Mouse (Mus musculus) lung, embryonic 14.5 days (tissue): ENCODE data around the gene Sh3tc1. TPM values are rescaled to one million over a fixed set of nuclear protein-coding genes. Genes with fewer than 3 reads are reported as not detected.

Experiments
- ATAC-seq: fragments of 200-750 bp; cut with Nextera tagmentation; 2 replicates; pipeline ENCODE4 v1.8.0; 2017; ENCODE audit warnings: mild to moderate bottlenecking, moderate TSS enrichment, moderate library complexity; ENCODE audit not compliant: insufficient read depth
- DNase-seq: peaks from one replicate; pipeline ENCODE4 v3.0.0-alpha.2; 2015
- H3K27ac ChIP-seq: fragments of 300-500 bp; sonication (generic); 2 replicates; pipeline ENCODE4 v1.5.1; 2014; ENCODE audit warnings: low read depth, mild to moderate bottlenecking, moderate library complexity
- H3K27me3 ChIP-seq: fragments of 300-500 bp; sonication (generic); 2 replicates; pipeline ENCODE4 v1.6.1; 2014; ENCODE audit warnings: low read length, control low read depth; ENCODE audit not compliant: insufficient read depth
- H3K36me3 ChIP-seq: fragments of 300-500 bp; sonication (generic); 2 replicates; pipeline ENCODE4 v1.6.1; 2014; ENCODE audit warnings: control low read depth; ENCODE audit not compliant: insufficient read depth
- H3K4me1 ChIP-seq: fragments of 300-500 bp; sonication (generic); 2 replicates; pipeline ENCODE4 v1.6.1; 2014; ENCODE audit warnings: antibody characterized with exemption, control low read depth; ENCODE audit not compliant: insufficient read depth
- H3K4me2 ChIP-seq: fragments of 300-500 bp; sonication (generic); 2 replicates; pipeline ENCODE4 v1.6.1; 2014; ENCODE audit warnings: mild to moderate bottlenecking
- H3K4me3 ChIP-seq: fragments of 300-500 bp; sonication (generic); 2 replicates; pipeline ENCODE4 v1.5.1; 2014; ENCODE audit warnings: low read depth, low read length
- H3K9ac ChIP-seq: fragments of 300-500 bp; sonication (generic); 2 replicates; pipeline ENCODE4 v1.6.1; 2014
- H3K9me3 ChIP-seq: fragments of 300-500 bp; sonication (generic); 2 replicates; pipeline ENCODE4 v1.6.1; 2016; ENCODE audit warnings: low read depth, low read length, control low read depth
- CTCF ChIP-seq: IDR thresholded peaks from 2 replicates; pipeline ENCODE4 v1.5.1; 2016; ENCODE audit warnings: antibody characterized with exemption, low read depth
- WGBS: fragments of 180-500 bp; shearing (Covaris S2); extraction: QIAGEN DNeasy Blood & Tissue Kit; methylation state at CpG from one replicate; pipeline ENCODE4 v1.1.7; 2014; 5-methylcytosine and 5-hydroxymethylcytosine counted together
- polyA plus RNA-seq: library from polyadenylated mRNA; unstranded; fragments of >200 nt; fragmentation: Nextera tagmentation; extraction: Ambion mirVana; gene quantifications from 2 replicates; pipeline ENCODE4 v1.2.1, GENCODE M21; 2014

Gene Sh3tc1
- 8.7 and 10.6 TPM in 2 replicates for polyA plus RNA-seq

DNA sequence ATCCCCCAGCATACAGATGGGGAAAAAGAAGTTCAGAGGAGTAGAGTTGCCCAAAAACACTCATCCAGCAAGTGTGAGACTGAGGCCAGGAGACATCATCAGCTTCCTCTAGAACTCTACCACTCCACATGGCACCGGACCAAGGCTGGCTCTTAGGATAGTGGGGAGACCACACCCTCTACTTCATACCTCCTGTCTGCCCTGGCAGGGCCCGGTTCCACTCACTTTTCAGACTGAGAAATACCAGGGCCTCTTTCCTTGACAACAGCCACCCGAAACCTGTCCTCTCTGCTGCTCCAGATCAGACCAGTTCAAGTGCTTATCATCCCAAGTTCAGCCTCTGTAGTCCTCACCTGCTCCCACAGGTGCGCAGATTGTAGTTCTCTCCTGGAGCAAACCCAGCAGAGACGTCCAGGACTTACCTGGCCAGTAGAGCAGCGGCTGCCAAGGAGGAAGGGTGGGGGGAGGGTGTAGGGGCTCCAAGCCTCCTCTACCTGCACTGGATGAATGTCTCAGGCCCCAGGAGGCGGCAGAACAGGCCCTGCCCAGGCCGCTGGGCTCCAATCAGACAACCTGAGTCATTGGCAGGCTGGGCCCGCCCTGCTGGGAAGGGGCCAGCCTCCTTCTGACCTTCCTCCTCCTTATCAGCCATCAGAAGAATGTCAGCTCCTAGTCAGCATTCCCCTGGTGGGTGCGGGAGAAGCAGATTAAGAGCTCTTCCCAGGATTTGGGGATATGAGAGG lies at the start of gene Sh3tc1:
TSS of gene Sh3tc1 (minus strand) at position 452 of the 743 bp plus-strand sequence.
- Histone ChIP-seq H3K9ac (peak within 1 kb of the TSS; percentile 13; the same call in 1 of the 2 replicates), H3K36me3 (no peaks in the 10 kb centered on the region), H3K4me2 (peak within 1 kb of the TSS; percentile 32; the same call in 1 of the 2 replicates), H3K4me1 (peaks cover 9% of the 10 kb centered on the region), H3K4me3 (no peak within 1 kb of the TSS), H3K27ac (peak within 1 kb of the TSS; percentile 61), H3K27me3 (no peaks in the 10 kb centered on the region), H3K9me3 (no peaks in the 10 kb centered on the region)
- 17% methylated on average over 10 of the region's 10 CpGs for WGBS
- peak; percentile 84 for ATAC-seq
- DNase-seq, result peak; percentile 66
- no peak for TF ChIP-seq CTCF

DNA sequence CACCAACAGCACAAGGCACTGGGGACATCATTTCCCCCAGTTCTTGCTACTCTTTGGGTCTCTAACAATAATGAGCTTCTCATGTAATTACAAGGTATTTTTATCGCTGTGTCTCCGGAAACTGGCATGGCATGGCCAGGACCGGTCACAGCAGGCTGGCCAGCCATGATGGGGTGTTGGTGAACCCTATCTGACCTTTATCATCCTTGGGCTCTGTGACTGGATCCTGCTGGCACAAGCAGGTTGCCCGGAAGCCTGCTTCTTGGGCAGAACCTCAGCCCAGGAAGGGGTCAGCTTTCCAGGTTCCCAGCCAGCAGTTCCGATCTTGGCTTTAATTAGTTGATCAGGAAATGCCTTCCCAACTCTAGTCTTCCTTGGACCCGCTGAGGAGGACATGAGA lies 48.9 kb upstream of the Sh3tc1 start:
- Histone ChIP-seq H3K27ac (no peak overlapping the region), H3K9ac (no peak overlapping the region), H3K4me3 (no peak overlapping the region), H3K9me3 (no peaks in the 10 kb centered on the region), H3K4me1 (no peaks in the 10 kb centered on the region), H3K4me2 (no peak overlapping the region), H3K36me3 (no peaks in the 10 kb centered on the region), H3K27me3 (no peaks in the 10 kb centered on the region)
- no peak for TF ChIP-seq CTCF
- ATAC-seq (no peak), DNase-seq (no peak)
- 77% methylated on average over 6 of the region's 6 CpGs for WGBS

DNA sequence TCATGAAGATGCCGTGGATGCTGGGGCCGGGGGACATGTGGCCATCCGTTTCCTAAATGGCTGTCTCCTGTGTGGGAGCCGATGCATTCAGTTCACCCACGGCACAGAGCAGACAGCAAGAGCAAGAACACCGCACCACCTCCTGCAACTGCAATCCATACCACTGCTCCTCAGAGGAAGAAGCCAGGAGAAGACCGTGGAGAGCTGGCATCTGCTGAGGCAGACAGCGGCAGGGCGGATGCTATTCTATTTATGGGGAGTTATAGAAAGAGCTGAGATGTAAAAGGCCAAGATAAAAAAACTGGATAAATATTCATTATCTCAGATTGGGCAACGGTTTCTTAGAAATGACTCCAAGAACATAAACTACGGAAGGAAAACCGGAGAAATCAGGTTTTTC lies 48.1 kb upstream of the Sh3tc1 start:
- no peak for ATAC-seq
- 76% methylated on average over 12 of the region's 12 CpGs for WGBS
- Histone ChIP-seq H3K9me3 (no peaks in the 10 kb centered on the region), H3K27me3 (no peaks in the 10 kb centered on the region), H3K4me3 (no peak overlapping the region), H3K4me2 (no peak overlapping the region), H3K9ac (no peak overlapping the region), H3K27ac (no peak overlapping the region), H3K4me1 (no peaks in the 10 kb centered on the region), H3K36me3 (no peaks in the 10 kb centered on the region)
- no peak for DNase-seq
- no peak for TF ChIP-seq CTCF

GRCm38 (mm10) chr5:35785853-35786252 lies 46.1 kb upstream of the Sh3tc1 start:
- no peaks in the 10 kb centered on the region for H3K36me3 ChIP-seq
- H3K27ac ChIP-seq, result no peak overlapping the region
- H3K4me3 ChIP-seq, result no peak overlapping the region
- no peak overlapping the region for H3K4me2 ChIP-seq
- no peaks in the 10 kb centered on the region for H3K4me1 ChIP-seq
- DNase-seq (no peak), ATAC-seq (no peak)
- H3K9ac ChIP-seq, result no peak overlapping the region
- no peaks in the 10 kb centered on the region for H3K27me3 ChIP-seq
- 64% methylated on average over 7 of the region's 7 CpGs for WGBS
- no peaks in the 10 kb centered on the region for H3K9me3 ChIP-seq
- TF ChIP-seq CTCF, result no peak

GRCm38 (mm10) chr5:35782648-35783180 lies 42.9 kb upstream of the Sh3tc1 start:
- Histone ChIP-seq H3K27me3 (no peaks in the 10 kb centered on the region), H3K4me3 (no peak overlapping the region), H3K4me2 (no peak overlapping the region), H3K36me3 (no peaks in the 10 kb centered on the region), H3K9ac (no peak overlapping the region), H3K27ac (no peak overlapping the region), H3K4me1 (no peaks in the 10 kb centered on the region), H3K9me3 (no peaks in the 10 kb centered on the region)
- no peak for DNase-seq
- no peak for TF ChIP-seq CTCF
- no peak for ATAC-seq
- 50% methylated on average over 10 of the region's 10 CpGs for WGBS

GRCm38 (mm10) chr5:35781116-35781515 lies 41.3 kb upstream of the Sh3tc1 start:
- 69% methylated on average over 3 of the region's 3 CpGs for WGBS
- Histone ChIP-seq H3K27ac (no peak overlapping the region), H3K27me3 (no peaks in the 10 kb centered on the region), H3K9ac (no peak overlapping the region), H3K9me3 (no peaks in the 10 kb centered on the region), H3K36me3 (no peaks in the 10 kb centered on the region), H3K4me2 (no peak overlapping the region), H3K4me3 (no peak overlapping the region), H3K4me1 (no peaks in the 10 kb centered on the region)
- TF ChIP-seq CTCF, result no peak
- DNase-seq, result no peak
- ATAC-seq, result no peak

- no peaks in the 10 kb centered on the region for H3K4me1 ChIP-seq
- no peaks in the 10 kb centered on the region for H3K36me3 ChIP-seq
- no peak overlapping the region for H3K27ac ChIP-seq
- ATAC-seq (no peak), DNase-seq (no peak)
- H3K4me3 ChIP-seq, result no peak overlapping the region
- no peak for TF ChIP-seq CTCF
- H3K27me3 ChIP-seq, result no peaks in the 10 kb centered on the region
- 54% methylated on average over 6 of the region's 6 CpGs for WGBS
- no peak overlapping the region for H3K4me2 ChIP-seq
- no peaks in the 10 kb centered on the region for H3K9me3 ChIP-seq
- no peak overlapping the region for H3K9ac ChIP-seq
Observed at GRCm38 (mm10) chr5:35774137-35774424, 34.3 kb upstream of the Sh3tc1 start.
